Mouse (Mus musculus) cerebellum, adult (tissue): ENCODE data around the gene Rasip1.
"Not testable (repeated sequence)": the region's sequence is repeated elsewhere in the genome, so short reads cannot be mapped to it uniquely, and the experiment has no call there.

Experiments used
- ATAC-seq: cut with Nextera tagmentation; 2 replicates; pipeline ENCODE4 v1.9.2; 2017; ENCODE audit warnings: mild to moderate bottlenecking, moderate library complexity, mixed read lengths; ENCODE audit not compliant: insufficient number of reproducible peaks, low FRiP score, low TSS enrichment

Rasip1 gene

GRCm38 (mm10) chr7:45643441-45644178 lies 16.3 kb downstream of the Rasip1 start:
- peak; percentile 82 for ATAC-seq

- ATAC-seq, result no peak
Measured at GRCm38 (mm10) chr7:45644183-45644582, 16.9 kb downstream of the Rasip1 start.

- ATAC-seq, result no peak
Measured at GRCm38 (mm10) chr7:45644872-45645590, 17.7 kb downstream of the Rasip1 start.

GRCm38 (mm10) chr7:45645591-45645971 lies 18.3 kb downstream of the Rasip1 start:
- ATAC-seq, result no peak

GRCm38 (mm10) chr7:45646671-45647070 lies 19.4 kb downstream of the Rasip1 start:
- no peak for ATAC-seq

- ATAC-seq, result no peak
Measured at GRCm38 (mm10) chr7:45649351-45649750, 22.1 kb downstream of the Rasip1 start.

- ATAC-seq, result not testable (repeated sequence)
Measured at GRCm38 (mm10) chr7:45650484-45650883, 23.2 kb downstream of the Rasip1 start.

GRCm38 (mm10) chr7:45654424-45655047 lies 27.2 kb downstream of the Rasip1 start:
- no peak for ATAC-seq

- no peak for ATAC-seq
Measured at GRCm38 (mm10) chr7:45660746-45661478, 33.6 kb downstream of the Rasip1 start.

- ATAC-seq, result not testable (repeated sequence)
Measured at GRCm38 (mm10) chr7:45661702-45662101, 34.4 kb downstream of the Rasip1 start.

GRCm38 (mm10) chr7:45665303-45666138 lies 38.2 kb downstream of the Rasip1 start:
- ATAC-seq, result no peak

- ATAC-seq, result no peak
Measured at GRCm38 (mm10) chr7:45666161-45666560, 38.9 kb downstream of the Rasip1 start, which contains the start of gene Fut2. Fut2 (minus strand) TSS chr7:45666394.

- ATAC-seq, result no peak
Measured at GRCm38 (mm10) chr7:45667761-45668160, 40.5 kb downstream of the Rasip1 start.

GRCm38 (mm10) chr7:45668921-45669320 lies 41.6 kb downstream of the Rasip1 start:
- ATAC-seq, result no peak

GRCm38 (mm10) chr7:45677627-45678295 lies 50.5 kb downstream of the Rasip1 start:
- ATAC-seq, result no peak

- no peak for ATAC-seq
Measured at GRCm38 (mm10) chr7:45678513-45678912, 51.2 kb downstream of the Rasip1 start.

GRCm38 (mm10) chr7:45679966-45680621 lies 52.8 kb downstream of the Rasip1 start:
- no peak for ATAC-seq

- no peak for ATAC-seq
Measured at GRCm38 (mm10) chr7:45681046-45681736, 53.9 kb downstream of the Rasip1 start.
